Mouse (Mus musculus) CH12.LX (cell line): Measurements from ENCODE around the gene Hist2h2bb. TPM values are rescaled to one million over a fixed set of nuclear protein-coding genes. Genes with fewer than 3 reads are reported as not detected.
"Not testable (repeated sequence)": the region's sequence is repeated elsewhere in the genome, so short reads cannot be mapped to it uniquely, and the experiment has no call there.

ENCODE experiments used
- DNase-seq: peaks from one replicate; pipeline ENCODE4 v3.0.0-alpha.2; 2013; ENCODE audit errors: extremely low read depth
- H3K27ac ChIP-seq: 2 replicates; pipeline ENCODE4 v1.5.1; 2012; ENCODE audit warnings: low read depth, mild to moderate bottlenecking, control low read depth, moderate library complexity; ENCODE audit not compliant: insufficient read depth
- H3K27me3 ChIP-seq: replicated peaks from 2 replicates; pipeline ENCODE3; 2012; ENCODE audit warnings: inconsistent platforms
- H3K36me3 ChIP-seq, 2 experiments: replicated peaks in 1 of 2; 2 replicates each; pipeline versions ENCODE3 to v1.6.1; 2012; ENCODE audit warnings: inconsistent platforms in 1 of 2, low read length in 1 of 2, mild to moderate bottlenecking in 1 of 2, mixed read lengths in 1 of 2, moderate library complexity in 1 of 2; ENCODE audit not compliant: control insufficient read depth in 1 of 2, insufficient read depth in 1 of 2
- H3K4me1 ChIP-seq, 2 experiments: 2 replicates each; pipeline ENCODE4 v1.6.1; 2012; ENCODE audit warnings: inconsistent platforms in 1 of 2, moderate library complexity in 1 of 2; ENCODE audit not compliant: insufficient read depth in 2 of 2, control insufficient read depth in 1 of 2
- H3K4me2 ChIP-seq: 2 replicates; pipeline ENCODE4 v1.6.1; 2012; ENCODE audit warnings: low read depth, mild to moderate bottlenecking, control low read depth; ENCODE audit not compliant: poor library complexity, insufficient read depth, severe bottlenecking
- H3K4me3 ChIP-seq, 3 experiments: fragments of 150-350 bp in 1 of 3; sonication (generic) in 1 of 3; replicated peaks in 1 of 3; 2 replicates each; pipeline versions ENCODE3 to v1.5.1; 2011 to 2012; ENCODE audit warnings: low read depth in 2 of 3, low read length in 2 of 3, mild to moderate bottlenecking in 2 of 3, moderate library complexity in 2 of 3, control low read depth in 1 of 3, improper control_type of control experiment in 1 of 3, inconsistent platforms in 1 of 3, mixed read lengths in 1 of 3; ENCODE audit not compliant: poor library complexity in 1 of 3
- H3K79me2 ChIP-seq: replicated peaks from 2 replicates; pipeline ENCODE4 v1.6.1; 2012; ENCODE audit warnings: mild to moderate bottlenecking, moderate library complexity; ENCODE audit not compliant: control insufficient read depth, poor library complexity, insufficient read depth, severe bottlenecking; ENCODE audit errors: extremely low read depth
- H3K9ac ChIP-seq: 2 replicates; pipeline ENCODE4 v1.6.1; 2012; ENCODE audit warnings: low read depth, mild to moderate bottlenecking, control low read depth, moderate library complexity; ENCODE audit not compliant: insufficient read depth
- H3K9me3 ChIP-seq: replicated peaks from 2 replicates; pipeline ENCODE3; 2012; ENCODE audit warnings: low read length, inconsistent platforms, mixed read lengths
- BHLHE40 ChIP-seq: IDR thresholded peaks from 2 replicates; pipeline ENCODE4 v1.6.1; 2011; ENCODE audit warnings: mild to moderate bottlenecking, low read depth, low read length, improper control_type of control experiment
- CTCF ChIP-seq, 2 experiments: IDR thresholded peaks in 1 of 2; conservative IDR thresholded peaks in 1 of 2; 2 replicates each; pipeline ENCODE4 v1.5.1; 2011 to 2012; ENCODE audit warnings: low read depth in 2 of 2, low read length in 2 of 2, improper control_type of control experiment in 1 of 2, inconsistent platforms in 1 of 2, mild to moderate bottlenecking in 1 of 2, moderate library complexity in 1 of 2
- E2F4 ChIP-seq: IDR thresholded peaks from 2 replicates; pipeline ENCODE4 v1.6.1; 2011; ENCODE audit warnings: low read depth, low read length, improper control_type of control experiment; ENCODE audit not compliant: insufficient replicate concordance
- EP300 ChIP-seq: IDR thresholded peaks from 2 replicates; pipeline ENCODE4 v1.6.1; 2011; ENCODE audit warnings: low read length, improper control_type of control experiment
- ETS1 ChIP-seq: conservative IDR thresholded peaks from 2 replicates; pipeline ENCODE4 v1.6.1; 2012; ENCODE audit warnings: low read depth, mild to moderate bottlenecking, inconsistent platforms, low read length, improper control_type of control experiment, moderate library complexity
- GABPA ChIP-seq: IDR thresholded peaks from 2 replicates; pipeline ENCODE4 v1.6.1; 2012; ENCODE audit warnings: low read depth, low read length, improper control_type of control experiment, inconsistent platforms; ENCODE audit not compliant: insufficient replicate concordance
- HCFC1 ChIP-seq: IDR thresholded peaks from 2 replicates; pipeline ENCODE4 v1.6.1; 2012; ENCODE audit warnings: low read depth, mild to moderate bottlenecking, inconsistent platforms, low read length, improper control_type of control experiment
- JUN ChIP-seq: IDR thresholded peaks from 2 replicates; pipeline ENCODE4 v1.6.1; 2011; ENCODE audit warnings: low read depth, mild to moderate bottlenecking, low read length, improper control_type of control experiment, moderate library complexity; ENCODE audit not compliant: insufficient read depth
- JUND ChIP-seq: conservative IDR thresholded peaks from 2 replicates; pipeline ENCODE4 v1.6.1; 2011; ENCODE audit warnings: low read depth, low read length, improper control_type of control experiment
- KAT2A ChIP-seq: IDR thresholded peaks from 2 replicates; pipeline ENCODE4 v1.6.1; 2012; ENCODE audit warnings: low read length, improper control_type of control experiment, inconsistent platforms; ENCODE audit not compliant: insufficient replicate concordance
- MAZ ChIP-seq: IDR thresholded peaks from 2 replicates; pipeline ENCODE4 v1.6.1; 2012; ENCODE audit warnings: low read depth, mild to moderate bottlenecking, inconsistent platforms, low read length, improper control_type of control experiment, moderate library complexity
- MYC ChIP-seq: IDR thresholded peaks from 2 replicates; pipeline ENCODE4 v1.6.1; 2011; ENCODE audit warnings: low read depth, mild to moderate bottlenecking, improper control_type of control experiment, low read length
- NELFE ChIP-seq: IDR thresholded peaks from 2 replicates; pipeline ENCODE4 v1.6.1; 2011; ENCODE audit warnings: low read depth, low read length, improper control_type of control experiment
- NRF1 ChIP-seq: IDR thresholded peaks from 2 replicates; pipeline ENCODE4 v1.6.1; 2014; ENCODE audit warnings: low read depth, mild to moderate bottlenecking, inconsistent platforms, low read length, improper control_type of control experiment, moderate library complexity
- POLR2A ChIP-seq: IDR thresholded peaks from 2 replicates; pipeline ENCODE4 v1.6.1; 2011; ENCODE audit warnings: low read depth, mild to moderate bottlenecking, improper control_type of control experiment, low read length
- RCOR1 ChIP-seq: conservative IDR thresholded peaks from 2 replicates; pipeline ENCODE4 v1.6.1; 2012; ENCODE audit warnings: low read depth, mild to moderate bottlenecking, inconsistent platforms, low read length, improper control_type of control experiment
- SIN3A ChIP-seq: IDR thresholded peaks from 2 replicates; pipeline ENCODE4 v1.6.1; 2012; ENCODE audit warnings: low read length, improper control_type of control experiment, inconsistent platforms
- SMC3 ChIP-seq: IDR thresholded peaks from 2 replicates; pipeline ENCODE4 v1.6.1; 2011; ENCODE audit warnings: low read depth, low read length, improper control_type of control experiment
- UBTF ChIP-seq: IDR thresholded peaks from 2 replicates; pipeline ENCODE4 v1.6.1; 2012; ENCODE audit warnings: low read depth, mild to moderate bottlenecking, inconsistent platforms, low read length, improper control_type of control experiment, moderate library complexity
- ZMIZ1 ChIP-seq: IDR thresholded peaks from 2 replicates; pipeline ENCODE4 v1.6.1; 2012; ENCODE audit warnings: low read depth, mild to moderate bottlenecking, inconsistent platforms, low read length, improper control_type of control experiment
- ZNF384 ChIP-seq: IDR thresholded peaks from 2 replicates; pipeline ENCODE4 v1.6.1; 2012; ENCODE audit warnings: low read depth, low read length, improper control_type of control experiment, inconsistent platforms
- dilution Hi-C: fragments of 300-500 bp; cut with MboI; formaldehyde crosslinking; loops from 2 replicates; pipeline ENCODE4 v1.14.3; 2020; ENCODE audit warnings: low sequenced_read_pairs; ENCODE audit not compliant: extremely low pct_unique_long_range_greater_than_20kb, extremely low pct_ligation_motif_present
- in situ Hi-C: fragments of 300-500 bp; cut with MboI; formaldehyde crosslinking; loops from 3 replicates; pipeline ENCODE4 v1.14.3; 2019; ENCODE audit warnings: low sequenced_read_pairs, low pct_ligation_motif_present, low pct_unique_long_range_greater_than_20kb, mixed read lengths
- polyA plus RNA-seq: library from polyadenylated mRNA; unstranded; fragments of >175 nt; gene quantifications from 2 replicates; pipeline ENCODE4 v1.2.1, GENCODE M21; 2012; ENCODE audit warnings: low read depth; ENCODE audit not compliant: insufficient read length
- total RNA-seq, 2 experiments: library from RNA; depleted of rRNA; stranded (reverse); fragments of 300-350 nt in 1 of 2; fragments of >200 nt in 1 of 2; gene quantifications; 2 replicates each; pipeline ENCODE4 v1.2.3; 2012 to 2014

Gene Hist2h2bb
- total and polyA plus RNA-seq, 3 experiments: 4.1 to 2,265 (median 51.9) TPM

GRCm38 (mm10) chr3:96268776-96269378, 675 bp upstream of the Hist2h2bb start:
- peak overlapping the region; percentile 49 to 69 (median 65) for H3K4me3 ChIP-seq
- H3K4me2 ChIP-seq: peak overlapping the region; percentile 64
- H3K36me3 ChIP-seq, H3K27me3 ChIP-seq, H3K9me3 ChIP-seq, in situ Hi-C loops, H3K79me2 ChIP-seq, DNase-seq, dilution Hi-C loops: not testable (repeated sequence)
- H3K4me1 ChIP-seq: peaks cover 0 to 37% of the 10 kb centered on the region in 2 experiments; a peak in 3 of 4 replicates
- peak overlapping the region; percentile 98 for H3K9ac ChIP-seq
- TF ChIP-seq POLR2A (peak; percentile 82; the same call in 1 of the 2 replicates), NELFE (peak; percentile 63), ZMIZ1 (peak; percentile 18; the same call in 1 of the 2 replicates), RCOR1 (0 out of 2 replicates have a peak, but pooled peaks have one; percentile 1), UBTF (peak; percentile 79; the same call in 1 of the 2 replicates)
- peak overlapping the region; percentile 98 for H3K27ac ChIP-seq

GRCm38 (mm10) chr3:96273591-96274465, 4.3 kb downstream of the Hist2h2bb start:
- in situ Hi-C loops (no loop called here), dilution Hi-C loops (no loop called here)
- no peak overlapping the region for H3K4me3 ChIP-seq
- no peak for TF ChIP-seq BHLHE40
- TF ChIP-seq ETS1: no peak
- no peak for TF ChIP-seq HCFC1
- no peak for TF ChIP-seq SMC3
- no peak for TF ChIP-seq KAT2A
- no peaks in the 10 kb centered on the region for H3K9me3 ChIP-seq
- no peak overlapping the region for H3K27ac ChIP-seq
- no peaks in the 10 kb centered on the region for H3K36me3 ChIP-seq
- no peak overlapping the region for H3K4me2 ChIP-seq
- H3K27me3 ChIP-seq: no peaks in the 10 kb centered on the region
- H3K4me1 ChIP-seq: peaks cover 0 to 15% of the 10 kb centered on the region in 2 experiments; a peak in 2 of 4 replicates
- no peak overlapping the region for H3K9ac ChIP-seq
- H3K79me2 ChIP-seq: no peaks in the 10 kb centered on the region
- DNase-seq: no peak

GRCm38 (mm10) chr3:96277428-96277799, 7.9 kb downstream of the Hist2h2bb start:
- no peaks in the 10 kb centered on the region for H3K36me3 ChIP-seq
- peak overlapping the region; percentile 75 for H3K9ac ChIP-seq
- H3K4me1 ChIP-seq: peaks cover 0 to 12% of the 10 kb centered on the region in 2 experiments; a peak in 2 of 4 replicates
- no peaks in the 10 kb centered on the region for H3K79me2 ChIP-seq
- in situ Hi-C loops (loop anchor here (25.0 kb wide), 1 partner anchor 260 kb away; the partner anchor contains the start of gene Hfe2), dilution Hi-C loops (no loop called here)
- peak; percentile 65 for DNase-seq
- TF ChIP-seq EP300: no peak
- no peak for TF ChIP-seq MAZ
- TF ChIP-seq SIN3A: no peak; the same call in 1 of the 2 replicates
- TF ChIP-seq MYC: no peak
- TF ChIP-seq GABPA: no peak
- no peak for TF ChIP-seq POLR2A
- no peak for TF ChIP-seq BHLHE40
- TF ChIP-seq NRF1: no peak
- TF ChIP-seq KAT2A: no peak
- TF ChIP-seq JUN: no peak
- TF ChIP-seq ZNF384: no peak
- 0 out of 2 replicates have a peak, but pooled peaks have one; percentile 8 for TF ChIP-seq E2F4
- TF ChIP-seq JUND: no peak
- peak in 1 of 2 experiments; percentile 61; a peak in 2 of 4 replicates for TF ChIP-seq CTCF (conservative IDR thresholded peaks at IDR 0.05 in 1 of 2, IDR thresholded peaks at IDR 0.05 in 1 of 2; ENCODE audit: low read depth in 2 of 2, low read length in 2 of 2)
- H3K9me3 ChIP-seq: no peaks in the 10 kb centered on the region
- H3K27ac ChIP-seq: peak overlapping the region; percentile 45
- peaks cover 10% of the 10 kb centered on the region for H3K27me3 ChIP-seq
- H3K4me2 ChIP-seq: peak overlapping the region; percentile 82
- peak overlapping the region; percentile 30 to 67 (median 52) for H3K4me3 ChIP-seq
